Mouse (Mus musculus) forebrain, embryonic 14.5 days (tissue): Measurements from ENCODE around the gene Serpinb1c. TPM values are rescaled to one million over a fixed set of nuclear protein-coding genes. Genes with fewer than 3 reads are reported as not detected.
A peak's percentile ranks its signal among the peaks of the same experiment; 100 is the strongest.
"Not testable (repeated sequence)": the region's sequence is repeated elsewhere in the genome, so short reads cannot be mapped to it uniquely, and the experiment has no call there.

ENCODE experiments used
- ATAC-seq: fragments of 200-750 bp; cut with Nextera tagmentation; 2 replicates; pipeline ENCODE4 v1.8.0; 2017; ENCODE audit warnings: mild to moderate bottlenecking, moderate library complexity
- DNase-seq: peaks from one replicate; pipeline ENCODE4 v3.0.0-alpha.2; 2015; ENCODE audit warnings: low spot score
- H3K27ac ChIP-seq: fragments of 300-500 bp; sonication (generic); 2 replicates; pipeline ENCODE4 v1.5.1; 2014; ENCODE audit warnings: low read depth, mild to moderate bottlenecking, control low read depth, low read length, moderate library complexity
- H3K27me3 ChIP-seq: fragments of 300-500 bp; sonication (generic); replicated peaks from 2 replicates; pipeline ENCODE4 v1.6.1; 2014; ENCODE audit warnings: low read length, control low read depth, mixed read lengths; ENCODE audit not compliant: control insufficient read depth, insufficient read depth
- H3K36me3 ChIP-seq: fragments of 300-500 bp; sonication (generic); 2 replicates; pipeline ENCODE4 v1.6.1; 2014; ENCODE audit warnings: low read length, control low read depth; ENCODE audit not compliant: control insufficient read depth, insufficient read depth
- H3K4me1 ChIP-seq: fragments of 300-500 bp; sonication (generic); 2 replicates; pipeline ENCODE4 v1.6.1; 2014; ENCODE audit warnings: antibody characterized with exemption, low read length, control low read depth; ENCODE audit not compliant: control insufficient read depth, insufficient read depth
- H3K4me2 ChIP-seq: fragments of 300-500 bp; sonication (generic); 2 replicates; pipeline ENCODE4 v1.6.1; 2014; ENCODE audit warnings: mild to moderate bottlenecking, control low read depth, low read length
- H3K4me3 ChIP-seq: fragments of 300-500 bp; sonication (generic); 2 replicates; pipeline ENCODE4 v1.5.1; 2014; ENCODE audit warnings: low read depth, low read length, control low read depth
- H3K9ac ChIP-seq: fragments of 300-500 bp; sonication (generic); 2 replicates; pipeline ENCODE4 v1.6.1; 2014; ENCODE audit warnings: mild to moderate bottlenecking, low read length, control low read depth, moderate library complexity
- H3K9me3 ChIP-seq: fragments of 300-500 bp; sonication (generic); replicated peaks from 2 replicates; pipeline ENCODE4 v1.6.1; 2016; ENCODE audit warnings: low read length, control low read depth, mixed read lengths; ENCODE audit not compliant: control insufficient read depth
- WGBS: fragments of 180-500 bp; shearing (Covaris S2); extraction: QIAGEN DNeasy Blood & Tissue Kit; methylation state at CpG from one replicate; pipeline ENCODE4 v1.1.7; 2014; 5-methylcytosine and 5-hydroxymethylcytosine counted together
- polyA plus RNA-seq: library from polyadenylated mRNA; unstranded; fragments of >200 nt; fragmentation: Nextera tagmentation; extraction: Ambion mirVana; gene quantifications from 2 replicates; pipeline ENCODE4 v1.2.1, GENCODE M21; 2014

The Serpinb1c gene
- polyA plus RNA-seq, 1 experiment from 2014 or later = not detected

GRCm38 (mm10) chr13:32912770-32913380 is 14.9 kb upstream of the Serpinb1c start:
- no peak for ATAC-seq
- no peak for DNase-seq

GRCm38 (mm10) chr13:32908182-32908581 is 10.2 kb upstream of the Serpinb1c start:
- H3K36me3 ChIP-seq = no peaks in the 10 kb centered on the region
- H3K9me3 ChIP-seq = no peaks in the 10 kb centered on the region
- no peaks in the 10 kb centered on the region for H3K27me3 ChIP-seq
- no peak for ATAC-seq
- DNase-seq = no peak
- no peak overlapping the region for H3K9ac ChIP-seq
- no peak overlapping the region for H3K27ac ChIP-seq
- no peaks in the 10 kb centered on the region for H3K4me1 ChIP-seq
- no peak overlapping the region for H3K4me3 ChIP-seq
- 81% methylated on average over 3 of the region's 3 CpGs for WGBS
- no peak overlapping the region for H3K4me2 ChIP-seq

More at GRCm38 (mm10) chr13:32912770-32913380, 14.9 kb upstream of the Serpinb1c start:
- no peaks in the 10 kb centered on the region for H3K27me3 ChIP-seq
- no peak overlapping the region for H3K27ac ChIP-seq
- H3K9ac ChIP-seq = no peak overlapping the region
- no peaks in the 10 kb centered on the region for H3K36me3 ChIP-seq
- no peak overlapping the region for H3K4me2 ChIP-seq
- no peaks in the 10 kb centered on the region for H3K4me1 ChIP-seq
- H3K4me3 ChIP-seq = no peak overlapping the region
- H3K9me3 ChIP-seq = no peaks in the 10 kb centered on the region

DNA sequence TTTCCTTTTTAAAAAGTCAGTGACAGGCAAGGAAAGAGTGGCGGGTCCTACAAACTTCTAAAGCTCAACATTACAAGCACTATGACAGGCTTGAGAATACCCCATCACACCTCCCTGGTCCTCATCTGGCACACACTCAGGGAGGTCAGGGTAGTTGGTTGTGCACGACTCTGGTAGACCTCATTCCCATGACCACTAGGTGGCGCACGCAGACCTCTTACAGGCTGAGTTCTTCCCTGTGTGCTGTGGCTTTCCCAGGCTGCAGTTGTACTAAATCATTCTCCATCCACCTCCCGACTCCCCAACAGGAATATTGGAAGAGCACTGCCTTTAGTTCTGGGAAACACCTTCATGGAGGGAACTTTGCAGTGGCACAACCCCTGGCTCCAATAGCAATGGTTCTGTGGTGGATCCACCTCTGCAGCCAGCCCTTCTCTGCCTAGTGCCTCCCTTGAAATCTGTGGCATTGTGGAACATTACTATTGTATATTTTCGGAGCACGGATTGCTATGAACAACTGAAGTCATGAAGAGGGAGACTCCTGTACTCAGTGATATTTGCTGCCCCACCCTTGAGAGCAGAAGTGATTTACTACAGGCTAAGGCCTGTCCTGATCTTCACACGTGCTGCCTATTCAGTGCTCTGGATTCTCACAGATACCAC is 5.3 kb upstream of the Serpinb1c start:
- H3K4me3 ChIP-seq = no peak overlapping the region
- no peaks in the 10 kb centered on the region for H3K36me3 ChIP-seq
- no peak overlapping the region for H3K4me2 ChIP-seq
- no peaks in the 10 kb centered on the region for H3K4me1 ChIP-seq
- H3K9me3 ChIP-seq = no peaks in the 10 kb centered on the region
- H3K9ac ChIP-seq = no peak overlapping the region
- DNase-seq (peak; percentile 90), ATAC-seq (peak; percentile 95)
- no peaks in the 10 kb centered on the region for H3K27me3 ChIP-seq
- 31% methylated on average over 8 of the region's 8 CpGs for WGBS
- H3K27ac ChIP-seq = no peak overlapping the region

- Histone ChIP-seq H3K36me3 (no peaks in the 10 kb centered on the region), H3K27ac (no peak overlapping the region), H3K27me3 (no peaks in the 10 kb centered on the region), H3K4me2 (no peak overlapping the region), H3K4me3 (no peak overlapping the region), H3K9ac (no peak overlapping the region), H3K4me1 (no peaks in the 10 kb centered on the region), H3K9me3 (no peaks in the 10 kb centered on the region)
- ATAC-seq = peak; percentile 83
- 14% methylated on average over 4 of the region's 4 CpGs for WGBS
- peak; percentile 85 for DNase-seq
Observed at GRCm38 (mm10) chr13:32902481-32903015, 4.5 kb upstream of the Serpinb1c start.

GRCm38 (mm10) chr13:32900639-32901038 is 2.6 kb upstream of the Serpinb1c start:
- Histone ChIP-seq H3K27me3 (no peaks in the 10 kb centered on the region), H3K4me3 (no peak overlapping the region), H3K4me2 (no peak overlapping the region), H3K36me3 (no peaks in the 10 kb centered on the region), H3K9ac (no peak overlapping the region), H3K27ac (no peak overlapping the region), H3K4me1 (no peaks in the 10 kb centered on the region), H3K9me3 (no peaks in the 10 kb centered on the region)
- 23% methylated on average over 2 of the region's 2 CpGs for WGBS
- DNase-seq (peak; percentile 22), ATAC-seq (no peak)

DNA sequence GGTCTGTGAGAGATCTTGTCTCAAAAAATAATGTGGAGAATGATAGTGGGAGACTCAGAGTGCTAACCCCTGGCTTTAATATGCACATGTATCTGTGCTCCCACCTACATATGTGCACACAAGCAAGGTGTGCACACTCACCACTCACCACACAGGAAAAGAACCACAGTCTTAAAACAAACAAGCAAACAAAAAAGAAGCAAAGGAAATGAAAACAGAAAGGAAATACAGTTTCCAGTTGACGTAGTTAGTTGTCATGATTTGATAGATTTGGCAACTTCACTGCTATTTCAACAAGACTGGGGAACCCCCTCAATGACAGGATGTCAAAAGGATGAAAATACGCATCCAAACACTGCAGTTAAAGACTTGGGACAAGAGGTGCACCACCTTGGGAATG is 1.1 kb upstream of the Serpinb1c start:
- H3K27ac ChIP-seq, H3K36me3 ChIP-seq, H3K9me3 ChIP-seq, H3K4me2 ChIP-seq, H3K4me1 ChIP-seq, DNase-seq, H3K4me3 ChIP-seq, H3K9ac ChIP-seq, H3K27me3 ChIP-seq, ATAC-seq: not testable (repeated sequence)
- WGBS = 80% methylated on average over 1 of the region's 2 CpGs

DNA sequence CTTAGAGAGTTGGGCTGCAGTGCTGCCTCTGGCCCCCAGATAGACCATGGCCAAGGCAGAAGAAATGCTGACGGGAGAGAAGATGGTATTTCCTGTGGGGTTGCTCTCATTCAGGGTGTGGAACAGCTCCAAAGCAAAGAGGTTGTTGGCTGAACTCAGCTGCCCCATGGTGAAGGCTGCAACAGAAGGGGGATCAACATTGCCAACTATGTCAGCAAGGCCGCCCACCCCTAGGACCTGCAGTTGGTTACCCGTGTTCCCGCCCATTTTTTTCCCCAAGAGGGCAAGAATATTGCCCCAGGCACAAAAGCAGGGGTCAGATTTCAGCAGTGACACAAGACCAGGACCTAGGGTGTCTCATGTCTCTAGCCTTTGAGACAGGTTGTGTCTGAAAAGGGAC is 1.1 kb downstream of the Serpinb1c start:
- no peak for ATAC-seq
- no peaks in the 10 kb centered on the region for H3K4me1 ChIP-seq
- H3K9ac ChIP-seq = no peak overlapping the region
- H3K9me3 ChIP-seq = no peaks in the 10 kb centered on the region
- H3K27ac ChIP-seq = no peak overlapping the region
- 83% methylated on average over 4 of the region's 4 CpGs for WGBS
- no peaks in the 10 kb centered on the region for H3K36me3 ChIP-seq
- no peak overlapping the region for H3K4me3 ChIP-seq
- no peak for DNase-seq
- H3K4me2 ChIP-seq = no peak overlapping the region
- H3K27me3 ChIP-seq = no peaks in the 10 kb centered on the region

DNA sequence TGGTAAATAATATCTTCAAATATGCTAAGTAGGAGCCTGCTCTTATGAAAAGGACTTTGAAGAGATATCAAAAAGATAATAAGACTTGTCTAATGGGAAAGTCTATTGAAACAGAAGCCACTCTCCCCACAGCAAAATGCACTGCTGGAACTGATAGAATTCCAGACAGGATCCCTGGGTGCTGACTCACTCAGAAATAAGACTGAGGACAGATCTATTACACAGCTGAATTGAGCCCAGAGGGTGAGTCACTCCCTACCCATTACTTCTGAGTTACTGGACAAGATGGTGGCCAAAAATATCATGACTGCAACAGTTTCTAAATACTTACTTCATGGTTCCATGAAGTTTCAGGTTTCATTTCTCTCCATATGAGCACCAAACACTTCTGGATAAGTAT is 13.3 kb downstream of the Serpinb1c start:
- no peaks in the 10 kb centered on the region for H3K27me3 ChIP-seq
- H3K9ac ChIP-seq = no peak overlapping the region
- H3K36me3 ChIP-seq = no peaks in the 10 kb centered on the region
- no peak overlapping the region for H3K4me2 ChIP-seq
- H3K27ac ChIP-seq = no peak overlapping the region
- no peak for ATAC-seq
- no peak for DNase-seq
- H3K4me1 ChIP-seq = no peaks in the 10 kb centered on the region
- no peaks in the 10 kb centered on the region for H3K9me3 ChIP-seq
- H3K4me3 ChIP-seq = no peak overlapping the region

- H3K4me3 ChIP-seq = no peak overlapping the region
- no peak overlapping the region for H3K4me2 ChIP-seq
- no peaks in the 10 kb centered on the region for H3K4me1 ChIP-seq
- no peaks in the 10 kb centered on the region for H3K36me3 ChIP-seq
- no peaks in the 10 kb centered on the region for H3K9me3 ChIP-seq
- H3K9ac ChIP-seq = no peak overlapping the region
- no peak for DNase-seq
- H3K27ac ChIP-seq = no peak overlapping the region
- WGBS = 66% methylated on average over 1 of the region's 1 CpGs
- H3K27me3 ChIP-seq = no peaks in the 10 kb centered on the region
- no peak for ATAC-seq
Observed at GRCm38 (mm10) chr13:32873862-32874261, 24.1 kb downstream of the Serpinb1c start.
